Mouse (Mus musculus): ENCODE results near the gene Pcca. TPM values are rescaled to one million over a fixed set of nuclear protein-coding genes. Genes with fewer than 3 reads are reported as not detected.

Pcca gene
- polyA plus RNA-seq, 1 experiment from 2014 or later = 23.8 TPM

DNA sequence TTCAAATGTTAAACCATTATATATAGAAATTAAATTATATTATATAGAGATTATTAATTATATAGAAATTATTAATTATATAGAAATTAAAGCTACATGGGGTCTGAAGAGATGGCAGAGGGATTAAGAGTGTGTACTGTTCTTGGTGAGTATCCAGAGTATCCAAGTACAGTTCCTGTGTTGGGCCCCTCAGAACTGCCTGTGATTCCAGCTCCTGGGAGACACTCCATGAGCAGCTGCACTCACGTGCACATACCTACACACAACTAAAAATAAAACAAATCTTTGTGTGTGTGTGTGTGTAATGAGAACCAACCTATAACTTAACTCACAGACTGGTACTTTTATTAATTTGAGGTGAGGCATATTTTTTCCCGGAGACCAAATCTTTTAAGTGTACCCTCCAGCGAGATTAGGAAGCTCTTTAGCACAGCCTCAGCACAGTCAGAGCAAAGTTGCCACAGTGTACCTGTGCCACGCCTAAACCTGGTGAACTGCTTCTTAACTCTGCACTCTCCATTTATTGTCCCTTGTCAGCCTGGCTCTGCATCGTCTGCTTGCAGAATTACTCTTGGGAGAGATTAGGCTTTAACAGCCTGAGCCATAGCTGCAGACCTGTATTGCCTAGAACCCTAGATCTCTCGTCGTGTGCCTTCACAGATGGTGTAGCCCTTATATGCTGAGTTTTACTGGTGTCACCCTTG lies 301.5 kb downstream of the Pcca start:
- DNase-seq (no peak), ATAC-seq (ENCODE audit: insufficient read depth) (no peak)
- H3K36me3 ChIP-seq (ENCODE audit: insufficient read depth) = no peaks in the 10 kb centered on the region
- H3K9ac ChIP-seq = no peak overlapping the region
- WGBS = 63% methylated on average over 7 of the region's 7 CpGs
- no peak for TF ChIP-seq CTCF (IDR thresholded peaks at IDR 0.05; ENCODE audit: low read depth)
- H3K4me1 ChIP-seq (ENCODE audit: insufficient read depth) = no peaks in the 10 kb centered on the region
- no peak overlapping the region for H3K4me3 ChIP-seq (ENCODE audit: low read depth, low read length)
- no peaks in the 10 kb centered on the region for H3K27me3 ChIP-seq (ENCODE audit: insufficient read depth, low read length)
- H3K27ac ChIP-seq (ENCODE audit: low read depth) = no peak overlapping the region
- H3K9me3 ChIP-seq (ENCODE audit: low read depth, low read length) = no peaks in the 10 kb centered on the region
- no peak overlapping the region for H3K4me2 ChIP-seq

DNA sequence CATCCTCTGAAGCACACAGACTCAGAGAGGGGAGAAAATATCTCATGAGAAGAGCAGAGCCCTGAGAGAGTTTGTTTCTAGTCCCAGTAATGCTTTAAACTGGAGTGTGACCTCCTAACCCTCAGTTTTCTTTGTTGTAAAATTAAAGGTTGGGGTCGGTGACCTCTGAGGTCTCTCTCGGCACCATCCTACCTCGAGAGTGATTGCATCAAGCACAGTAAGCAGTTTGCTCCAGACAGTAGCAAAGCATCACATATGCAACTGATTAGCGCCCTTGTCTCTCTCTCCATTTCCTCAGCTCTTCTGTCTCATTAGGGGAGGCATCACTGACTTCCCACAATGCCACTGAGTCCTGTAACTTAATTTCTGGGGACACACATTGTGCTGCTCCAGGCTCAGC lies 302.1 kb downstream of the Pcca start:
- DNase-seq = no peak
- Histone ChIP-seq H3K4me1 (ENCODE audit: insufficient read depth) (no peaks in the 10 kb centered on the region), H3K27me3 (ENCODE audit: insufficient read depth, low read length) (no peaks in the 10 kb centered on the region), H3K9me3 (ENCODE audit: low read depth, low read length) (no peaks in the 10 kb centered on the region), H3K36me3 (ENCODE audit: insufficient read depth) (no peaks in the 10 kb centered on the region), H3K4me3 (ENCODE audit: low read depth, low read length) (no peak overlapping the region), H3K4me2 (no peak overlapping the region), H3K9ac (no peak overlapping the region), H3K27ac (ENCODE audit: low read depth) (no peak overlapping the region)
- TF ChIP-seq CTCF (IDR thresholded peaks at IDR 0.05; ENCODE audit: low read depth) = no peak
- 29% methylated on average over 4 of the region's 4 CpGs for WGBS
- ATAC-seq (ENCODE audit: insufficient read depth) = no peak

DNA sequence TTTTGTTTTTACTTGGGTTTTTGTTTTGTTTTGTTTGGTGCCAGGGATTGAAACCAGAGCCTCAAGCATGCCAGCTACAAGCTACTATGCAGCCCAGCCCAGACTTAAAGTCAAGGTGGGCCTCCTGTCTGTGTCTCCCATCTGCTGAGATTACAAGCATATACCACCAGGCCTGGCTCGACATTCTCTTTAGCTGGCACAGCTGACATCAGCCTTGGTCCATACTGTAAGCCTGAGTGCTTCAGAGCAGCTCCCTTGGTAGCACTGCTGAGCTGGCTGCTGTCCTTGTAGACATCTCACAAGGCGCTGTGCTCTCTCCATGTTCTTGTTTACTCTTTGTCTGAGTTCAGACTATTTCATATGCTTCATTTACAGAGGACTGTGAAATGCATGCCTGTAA lies 302.9 kb downstream of the Pcca start:
- ATAC-seq (ENCODE audit: insufficient read depth) (no peak), DNase-seq (no peak)
- no peak overlapping the region for H3K27ac ChIP-seq (ENCODE audit: low read depth)
- TF ChIP-seq CTCF (IDR thresholded peaks at IDR 0.05; ENCODE audit: low read depth) = no peak
- no peak overlapping the region for H3K9ac ChIP-seq
- H3K4me1 ChIP-seq (ENCODE audit: insufficient read depth) = no peaks in the 10 kb centered on the region
- no peaks in the 10 kb centered on the region for H3K36me3 ChIP-seq (ENCODE audit: insufficient read depth)
- H3K9me3 ChIP-seq (ENCODE audit: low read depth, low read length) = no peaks in the 10 kb centered on the region
- no peaks in the 10 kb centered on the region for H3K27me3 ChIP-seq (ENCODE audit: insufficient read depth, low read length)
- H3K4me3 ChIP-seq (ENCODE audit: low read depth, low read length) = no peak overlapping the region
- WGBS = 69% methylated on average over 2 of the region's 2 CpGs
- H3K4me2 ChIP-seq = no peak overlapping the region

DNA sequence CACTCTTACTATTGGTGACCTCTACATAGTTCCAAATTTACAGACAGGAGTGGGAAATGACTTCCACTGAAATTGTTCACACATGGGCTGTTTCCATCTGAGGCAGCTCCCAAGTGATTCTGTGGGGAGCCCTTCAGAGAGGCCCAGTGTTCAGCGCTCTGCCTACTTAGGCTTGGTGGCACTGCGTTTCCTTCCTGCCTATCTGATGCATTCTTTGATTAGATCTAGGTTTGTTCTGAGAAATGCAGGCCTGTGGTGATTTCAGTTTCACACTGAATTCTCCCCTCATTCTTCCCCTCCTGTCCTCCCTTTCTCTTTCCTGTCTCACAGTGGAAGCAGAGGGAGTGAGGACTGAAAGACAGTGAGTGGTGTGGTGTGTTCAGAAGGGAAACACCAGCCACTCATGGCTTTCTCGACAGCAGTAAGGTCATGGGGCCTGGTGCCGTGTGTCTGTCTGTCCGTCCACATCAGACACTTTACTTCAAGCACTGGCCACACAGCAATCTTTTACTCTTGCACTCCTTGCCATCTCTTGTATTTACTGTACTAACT lies 318.5 kb downstream of the Pcca start:
- ATAC-seq (ENCODE audit: insufficient read depth) (no peak), DNase-seq (no peak)
- Histone ChIP-seq H3K27me3 (ENCODE audit: insufficient read depth, low read length) (no peaks in the 10 kb centered on the region), H3K27ac (ENCODE audit: low read depth) (no peak overlapping the region), H3K4me1 (ENCODE audit: insufficient read depth) (no peaks in the 10 kb centered on the region), H3K4me2 (no peak overlapping the region), H3K36me3 (ENCODE audit: insufficient read depth) (no peaks in the 10 kb centered on the region), H3K9me3 (ENCODE audit: low read depth, low read length) (no peaks in the 10 kb centered on the region), H3K4me3 (ENCODE audit: low read depth, low read length) (no peak overlapping the region), H3K9ac (no peak overlapping the region)
- no peak for TF ChIP-seq CTCF (IDR thresholded peaks at IDR 0.05; ENCODE audit: low read depth)
- 65% methylated on average over 5 of the region's 5 CpGs for WGBS

DNA sequence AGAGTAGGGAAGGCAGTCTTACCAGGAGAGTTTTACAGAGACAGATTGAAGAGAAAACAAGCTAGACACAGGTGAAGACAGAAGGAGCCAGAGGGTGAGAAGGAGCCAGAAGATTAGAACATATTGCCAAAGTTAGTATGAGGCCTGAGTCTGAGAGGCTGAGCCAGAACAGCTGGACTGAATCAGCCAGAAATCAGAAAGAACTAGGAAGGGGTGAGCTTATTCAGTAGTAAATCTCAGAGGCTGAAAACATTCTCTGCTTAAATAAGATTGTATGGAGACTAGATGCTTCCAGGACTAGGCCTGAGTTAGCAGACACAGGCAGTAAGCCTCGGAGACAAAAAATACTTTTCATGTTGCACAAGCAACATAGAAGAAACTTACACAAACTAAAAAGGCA lies 325.7 kb downstream of the Pcca start:
- H3K27ac ChIP-seq (ENCODE audit: low read depth) = no peak overlapping the region
- no peak for DNase-seq
- no peak overlapping the region for H3K4me3 ChIP-seq (ENCODE audit: low read depth, low read length)
- ATAC-seq (ENCODE audit: insufficient read depth) = 0 out of 2 replicates have a peak, but pooled peaks have one; percentile 24
- WGBS = 64% methylated on average over 1 of the region's 1 CpGs
- no peaks in the 10 kb centered on the region for H3K9me3 ChIP-seq (ENCODE audit: low read depth, low read length)
- H3K4me1 ChIP-seq (ENCODE audit: insufficient read depth) = no peaks in the 10 kb centered on the region
- no peak overlapping the region for H3K9ac ChIP-seq
- TF ChIP-seq CTCF (IDR thresholded peaks at IDR 0.05; ENCODE audit: low read depth) = no peak
- no peak overlapping the region for H3K4me2 ChIP-seq
- H3K36me3 ChIP-seq (ENCODE audit: insufficient read depth) = no peaks in the 10 kb centered on the region
- no peaks in the 10 kb centered on the region for H3K27me3 ChIP-seq (ENCODE audit: insufficient read depth, low read length)

DNA sequence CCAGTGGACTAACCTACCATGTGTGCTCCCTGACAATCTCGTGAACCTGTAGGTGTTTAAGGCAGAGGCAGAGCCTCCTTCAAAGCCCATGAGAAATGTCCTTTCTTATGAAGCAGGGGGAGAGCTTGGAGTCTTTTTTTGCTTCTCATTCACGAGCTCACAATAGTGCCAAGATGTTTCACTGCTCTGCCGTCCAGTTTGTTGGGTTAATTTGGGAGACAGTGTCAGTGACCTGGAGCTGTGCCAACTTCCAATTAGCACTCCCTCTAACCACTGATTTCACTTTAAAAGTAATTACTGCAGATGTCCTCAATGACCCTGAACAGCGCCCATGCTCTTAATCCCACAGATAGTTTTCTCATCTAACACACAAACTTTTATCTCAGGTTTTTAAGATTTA lies 328.5 kb downstream of the Pcca start:
- no peaks in the 10 kb centered on the region for H3K4me1 ChIP-seq (ENCODE audit: insufficient read depth)
- H3K4me3 ChIP-seq (ENCODE audit: low read depth, low read length) = no peak overlapping the region
- TF ChIP-seq CTCF (IDR thresholded peaks at IDR 0.05; ENCODE audit: low read depth) = no peak
- H3K9ac ChIP-seq = no peak overlapping the region
- 53% methylated on average over 4 of the region's 4 CpGs for WGBS
- no peak overlapping the region for H3K27ac ChIP-seq (ENCODE audit: low read depth)
- ATAC-seq (ENCODE audit: insufficient read depth) (no peak), DNase-seq (no peak)
- H3K9me3 ChIP-seq (ENCODE audit: low read depth, low read length) = no peaks in the 10 kb centered on the region
- no peaks in the 10 kb centered on the region for H3K27me3 ChIP-seq (ENCODE audit: insufficient read depth, low read length)
- no peak overlapping the region for H3K4me2 ChIP-seq
- H3K36me3 ChIP-seq (ENCODE audit: insufficient read depth) = no peaks in the 10 kb centered on the region

DNA sequence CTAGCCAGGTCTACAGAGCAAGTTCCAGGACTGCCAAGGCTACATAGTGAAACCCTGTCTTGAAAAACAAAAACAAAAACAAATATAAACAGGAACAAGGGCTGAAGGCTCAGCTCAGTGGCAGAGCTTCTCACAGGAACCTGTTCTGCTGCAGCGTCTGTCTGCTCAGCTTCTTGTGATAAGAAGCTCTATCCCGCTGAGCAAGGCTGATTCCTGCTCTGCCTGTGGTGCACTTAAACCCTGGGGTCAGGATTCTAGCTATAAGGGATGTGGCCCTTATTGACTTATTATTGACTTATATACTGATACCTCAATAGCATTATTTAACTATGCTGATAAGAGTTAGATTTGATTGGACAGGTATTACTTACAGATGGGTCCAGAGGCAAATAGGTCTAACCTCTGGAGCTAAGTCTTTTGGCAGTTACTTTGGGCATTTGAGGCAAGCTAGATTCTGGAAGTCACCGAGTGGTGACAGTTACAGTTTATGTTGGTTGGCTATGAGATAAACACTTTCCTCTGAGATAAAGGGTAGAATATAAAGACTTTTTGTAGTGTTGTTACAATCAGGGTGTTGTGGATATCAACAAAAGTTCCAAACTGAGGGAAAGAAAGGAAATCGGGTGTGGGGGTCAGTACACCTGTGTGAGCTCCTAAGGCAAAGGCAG lies 331.5 kb downstream of the Pcca start:
- ATAC-seq (ENCODE audit: insufficient read depth) = no peak
- Histone ChIP-seq H3K4me2 (no peak overlapping the region), H3K9me3 (ENCODE audit: low read depth, low read length) (no peaks in the 10 kb centered on the region), H3K9ac (no peak overlapping the region), H3K27ac (ENCODE audit: low read depth) (no peak overlapping the region), H3K4me1 (ENCODE audit: insufficient read depth) (no peaks in the 10 kb centered on the region), H3K4me3 (ENCODE audit: low read depth, low read length) (no peak overlapping the region), H3K36me3 (ENCODE audit: insufficient read depth) (no peaks in the 10 kb centered on the region), H3K27me3 (ENCODE audit: insufficient read depth, low read length) (no peaks in the 10 kb centered on the region)
- no peak for DNase-seq
- TF ChIP-seq CTCF (IDR thresholded peaks at IDR 0.05; ENCODE audit: low read depth) = no peak
- WGBS = 60% methylated on average over 4 of the region's 4 CpGs

Data from lung, embryonic 14.5 days (tissue).